Mouse (Mus musculus): ENCODE measurements at regions not wholly inside any gene's neighbourhood (a gene's known extent, or its start where the extent isn't known, plus 50 kb on each side); places are given as distances from the start of the nearest gene placed in this dataset.

DNA sequence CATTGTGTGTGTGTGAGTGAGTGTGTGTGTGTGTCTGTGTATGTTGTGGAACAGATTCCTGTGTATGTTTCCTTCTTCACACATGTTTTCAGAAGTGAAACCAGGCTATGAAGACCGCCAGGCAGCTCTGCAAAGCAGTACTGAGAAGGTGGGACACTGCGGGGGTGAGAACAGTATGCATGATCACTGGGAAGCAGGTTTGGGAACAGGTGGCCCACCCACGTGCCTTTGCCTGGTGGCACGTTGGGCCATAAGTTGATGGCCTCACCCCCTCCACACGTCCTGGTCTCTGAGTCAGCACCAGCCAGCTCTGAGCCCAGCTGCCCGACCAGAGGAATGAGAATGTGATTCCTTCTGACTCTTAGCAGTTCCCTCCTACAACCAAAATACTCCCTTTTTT, 89.2 kb upstream of the Rasgrp1 start:
- no peak overlapping the region for H3K4me2 ChIP-seq
- no peak overlapping the region for H3K9ac ChIP-seq
- H3K4me3 ChIP-seq (replicated peaks), result no peak overlapping the region
- no peaks in the 10 kb centered on the region for H3K36me3 ChIP-seq (replicated peaks)
- no peak for ATAC-seq (ENCODE audit: insufficient read depth)
- H3K9me3 ChIP-seq (replicated peaks), result no peaks in the 10 kb centered on the region
- no peaks in the 10 kb centered on the region for H3K27me3 ChIP-seq
- no peaks in the 10 kb centered on the region for H3K4me1 ChIP-seq (replicated peaks)
- H3K27ac ChIP-seq (replicated peaks), result no peak overlapping the region
- WGBS (ENCODE audit: insufficient replicate concordance), result 39% methylated on average over 6 of the region's 6 CpGs

DNA sequence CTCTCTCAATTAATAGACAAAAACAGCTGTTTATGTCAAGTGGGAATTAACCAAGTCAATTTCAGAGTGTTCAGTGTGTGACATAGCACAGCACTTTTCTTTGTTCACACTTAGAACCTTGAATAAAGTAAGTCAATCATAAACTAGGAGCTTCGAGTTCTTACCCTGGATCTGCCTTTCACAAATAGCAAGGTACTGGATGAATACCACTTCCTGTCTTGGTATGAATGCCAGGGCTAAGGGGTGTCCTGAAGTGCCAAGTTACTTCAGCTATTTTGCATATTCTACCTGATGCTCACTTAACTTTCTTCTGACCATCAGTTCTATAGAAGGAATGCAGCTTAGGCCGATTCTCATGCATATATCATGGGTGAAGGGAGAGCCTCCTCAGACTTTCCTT, 90.1 kb upstream of the Rasgrp1 start:
- H3K4me3 ChIP-seq (replicated peaks), result no peak overlapping the region
- 36% methylated on average over 2 of the region's 2 CpGs for WGBS (ENCODE audit: insufficient replicate concordance)
- H3K9me3 ChIP-seq (replicated peaks), result no peaks in the 10 kb centered on the region
- no peak overlapping the region for H3K27ac ChIP-seq (replicated peaks)
- no peaks in the 10 kb centered on the region for H3K27me3 ChIP-seq
- ATAC-seq (ENCODE audit: insufficient read depth), result no peak
- no peaks in the 10 kb centered on the region for H3K4me1 ChIP-seq (replicated peaks)
- no peak overlapping the region for H3K4me2 ChIP-seq
- H3K36me3 ChIP-seq (replicated peaks), result no peaks in the 10 kb centered on the region
- no peak overlapping the region for H3K9ac ChIP-seq

DNA sequence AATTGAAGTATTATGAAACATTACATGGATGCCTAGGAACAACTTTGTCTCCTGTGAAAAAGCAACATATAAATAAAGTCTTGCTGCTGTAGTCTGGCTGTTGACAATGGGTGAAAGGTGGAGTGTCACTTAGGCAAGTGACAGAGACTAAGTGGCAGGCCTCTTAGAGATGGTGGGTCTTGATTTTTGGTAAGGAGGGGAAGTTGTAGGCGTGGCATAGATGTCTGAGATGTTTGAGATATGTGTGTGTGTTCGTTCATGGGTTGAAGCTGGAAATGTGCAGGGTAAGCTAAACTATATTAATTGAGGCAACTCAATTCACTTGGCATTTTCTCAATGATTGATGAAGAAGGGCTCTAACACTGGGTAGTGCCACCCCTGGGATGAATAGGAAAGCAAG, 90.7 kb upstream of the Rasgrp1 start:
- no peaks in the 10 kb centered on the region for H3K9me3 ChIP-seq (replicated peaks)
- no peaks in the 10 kb centered on the region for H3K4me1 ChIP-seq (replicated peaks)
- H3K4me2 ChIP-seq, result no peak overlapping the region
- no peak overlapping the region for H3K4me3 ChIP-seq (replicated peaks)
- no peak for ATAC-seq (ENCODE audit: insufficient read depth)
- WGBS (ENCODE audit: insufficient replicate concordance), result 19% methylated on average over 2 of the region's 2 CpGs
- H3K9ac ChIP-seq, result no peak overlapping the region
- no peak overlapping the region for H3K27ac ChIP-seq (replicated peaks)
- H3K36me3 ChIP-seq (replicated peaks), result no peaks in the 10 kb centered on the region
- no peaks in the 10 kb centered on the region for H3K27me3 ChIP-seq

DNA sequence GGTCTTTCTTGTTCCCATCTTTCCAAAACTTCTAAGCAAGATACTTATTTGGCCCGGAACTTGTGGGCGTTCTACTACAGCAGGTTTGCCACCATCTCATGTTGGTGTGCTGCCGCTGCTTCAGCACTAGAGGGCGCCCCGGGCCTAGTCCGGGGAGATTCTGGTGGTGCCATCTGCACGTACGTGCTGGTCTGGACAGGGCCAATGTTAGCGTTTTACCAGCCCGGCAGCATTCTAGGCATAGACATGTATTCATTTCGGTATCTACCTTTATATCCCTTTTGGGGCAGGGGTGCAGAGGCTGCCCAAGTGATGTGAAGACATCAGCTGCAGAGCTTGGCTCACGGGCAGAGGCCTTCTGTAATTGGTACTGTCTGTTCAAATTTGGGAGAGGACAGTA, 95.3 kb upstream of the Rasgrp1 start:
- no peak for ATAC-seq (ENCODE audit: insufficient read depth)
- H3K4me2 ChIP-seq, result no peak overlapping the region
- no peaks in the 10 kb centered on the region for H3K9me3 ChIP-seq (replicated peaks)
- WGBS (ENCODE audit: insufficient replicate concordance), result 67% methylated on average over 12 of the region's 12 CpGs
- no peaks in the 10 kb centered on the region for H3K36me3 ChIP-seq (replicated peaks)
- no peak overlapping the region for H3K9ac ChIP-seq
- no peaks in the 10 kb centered on the region for H3K4me1 ChIP-seq (replicated peaks)
- H3K4me3 ChIP-seq (replicated peaks), result no peak overlapping the region
- no peak overlapping the region for H3K27ac ChIP-seq (replicated peaks)
- no peaks in the 10 kb centered on the region for H3K27me3 ChIP-seq

DNA sequence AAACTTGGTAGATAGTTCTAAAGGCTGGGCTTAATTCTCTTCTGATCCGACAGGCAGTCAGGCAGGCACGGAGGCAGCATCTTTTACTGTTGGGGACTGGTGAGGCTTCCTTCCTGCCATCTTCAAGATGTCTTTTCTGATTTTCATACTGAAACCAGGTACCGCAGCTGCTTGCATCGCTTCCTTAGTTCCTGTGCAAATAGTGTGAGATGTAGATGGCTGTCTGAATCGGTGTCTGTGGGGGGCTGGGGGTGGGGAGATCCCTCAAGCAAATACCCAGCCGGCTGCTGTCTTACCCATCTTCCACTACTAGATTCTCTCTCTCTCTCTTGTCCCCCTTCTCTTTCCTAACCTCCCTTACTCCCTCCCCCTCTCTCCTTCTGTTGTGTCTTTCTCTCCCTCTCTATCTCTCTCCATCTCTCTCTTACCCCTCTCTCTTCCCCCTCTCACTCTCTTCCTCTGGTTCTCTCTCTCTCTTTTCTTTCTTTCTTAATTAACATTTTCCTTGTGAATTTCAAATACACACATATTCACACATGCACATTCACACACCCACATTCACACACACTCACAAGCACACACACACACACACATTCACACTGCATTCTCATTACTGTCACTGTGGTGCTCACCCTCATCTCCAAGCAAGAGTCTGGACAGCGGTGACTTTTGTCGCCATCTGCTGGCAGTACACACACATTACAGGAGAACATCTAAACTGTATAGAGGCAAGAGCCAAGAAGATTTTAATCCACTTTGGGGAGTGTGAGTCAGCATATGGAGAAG, 96.0 kb upstream of the Rasgrp1 start:
- no peaks in the 10 kb centered on the region for H3K36me3 ChIP-seq (replicated peaks)
- H3K9ac ChIP-seq, result no peak overlapping the region
- ATAC-seq (ENCODE audit: insufficient read depth), result no peak
- no peak overlapping the region for H3K4me3 ChIP-seq (replicated peaks)
- H3K27ac ChIP-seq (replicated peaks), result no peak overlapping the region
- H3K4me1 ChIP-seq (replicated peaks), result no peaks in the 10 kb centered on the region
- WGBS (ENCODE audit: insufficient replicate concordance), result 48% methylated on average over 8 of the region's 8 CpGs
- H3K4me2 ChIP-seq, result no peak overlapping the region
- H3K9me3 ChIP-seq (replicated peaks), result no peaks in the 10 kb centered on the region
- no peaks in the 10 kb centered on the region for H3K27me3 ChIP-seq

DNA sequence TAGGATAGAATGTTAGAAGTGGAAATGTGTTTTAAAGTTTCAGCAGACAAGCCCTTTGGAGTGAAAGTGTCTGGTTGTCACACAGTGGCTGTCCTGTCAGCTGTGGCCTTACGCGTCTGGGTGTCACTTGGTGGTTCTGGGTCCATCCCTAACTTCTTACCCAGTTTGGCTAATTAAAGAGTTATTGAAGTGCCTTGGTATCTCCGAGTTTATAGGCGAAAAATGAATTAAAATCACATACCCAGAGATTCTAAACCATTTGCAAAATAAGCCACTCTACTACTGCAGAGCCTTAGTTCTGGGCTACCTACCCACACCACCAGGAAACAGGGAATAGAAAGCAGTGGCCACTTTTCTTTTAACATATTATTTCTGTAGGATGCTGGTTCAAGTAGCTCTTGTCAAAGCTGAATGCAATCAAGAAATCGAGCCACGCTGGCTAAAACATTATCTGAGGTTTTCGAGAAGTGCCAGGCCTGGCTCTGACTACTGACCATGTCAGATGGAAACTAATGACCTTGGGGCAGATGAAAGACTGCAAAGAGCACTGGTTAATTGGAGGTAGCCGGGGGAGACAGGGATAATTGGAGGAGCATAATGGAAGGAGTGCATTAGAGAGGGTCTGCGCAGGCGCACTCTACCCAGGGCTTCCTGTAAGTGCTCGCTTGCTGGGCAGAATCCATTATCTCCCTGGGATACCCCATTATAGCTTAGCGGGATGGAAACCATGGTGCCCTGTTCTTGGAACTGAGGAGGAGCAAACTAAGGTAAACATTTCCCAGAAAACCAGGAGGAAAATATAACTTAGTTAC, 96.8 kb upstream of the Rasgrp1 start:
- ATAC-seq (ENCODE audit: insufficient read depth), result no peak
- Histone ChIP-seq H3K4me1 (replicated peaks) (no peaks in the 10 kb centered on the region), H3K27ac (replicated peaks) (no peak overlapping the region), H3K9me3 (replicated peaks) (no peaks in the 10 kb centered on the region), H3K4me2 (no peak overlapping the region), H3K4me3 (replicated peaks) (no peak overlapping the region), H3K9ac (no peak overlapping the region), H3K27me3 (no peaks in the 10 kb centered on the region), H3K36me3 (replicated peaks) (no peaks in the 10 kb centered on the region)
- 60% methylated on average over 12 of the region's 12 CpGs for WGBS (ENCODE audit: insufficient replicate concordance)

DNA sequence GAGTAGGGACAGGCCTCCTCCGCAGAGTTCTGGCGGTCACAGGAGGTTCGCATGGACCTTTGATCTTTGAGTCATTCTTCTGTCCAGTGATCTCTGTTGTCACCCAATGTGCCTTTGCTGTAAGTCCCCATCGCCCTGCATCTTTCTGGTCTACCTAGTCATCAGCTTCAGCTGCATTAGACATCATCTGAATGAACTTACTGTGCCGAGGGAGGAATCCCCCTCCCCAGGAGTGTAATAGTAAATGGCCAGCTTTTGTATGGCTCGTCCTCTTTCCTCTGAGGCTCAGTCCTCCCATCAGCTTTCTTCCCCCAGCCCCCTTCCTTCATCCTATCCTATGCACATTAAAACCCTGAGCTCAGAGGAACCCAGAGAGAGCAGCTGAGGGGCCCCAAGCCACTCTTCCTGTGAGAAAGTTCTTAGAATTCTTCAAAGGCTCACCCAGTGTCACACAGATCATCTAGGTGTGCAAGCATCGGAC, 98.0 kb upstream of the Rasgrp1 start:
- no peaks in the 10 kb centered on the region for H3K9me3 ChIP-seq (replicated peaks)
- no peak overlapping the region for H3K27ac ChIP-seq (replicated peaks)
- no peaks in the 10 kb centered on the region for H3K36me3 ChIP-seq (replicated peaks)
- no peak for ATAC-seq (ENCODE audit: insufficient read depth)
- H3K9ac ChIP-seq, result no peak overlapping the region
- no peak overlapping the region for H3K4me2 ChIP-seq
- H3K4me3 ChIP-seq (replicated peaks), result no peak overlapping the region
- H3K4me1 ChIP-seq (replicated peaks), result no peaks in the 10 kb centered on the region
- H3K27me3 ChIP-seq, result no peaks in the 10 kb centered on the region
- 51% methylated on average over 7 of the region's 7 CpGs for WGBS (ENCODE audit: insufficient replicate concordance)

DNA sequence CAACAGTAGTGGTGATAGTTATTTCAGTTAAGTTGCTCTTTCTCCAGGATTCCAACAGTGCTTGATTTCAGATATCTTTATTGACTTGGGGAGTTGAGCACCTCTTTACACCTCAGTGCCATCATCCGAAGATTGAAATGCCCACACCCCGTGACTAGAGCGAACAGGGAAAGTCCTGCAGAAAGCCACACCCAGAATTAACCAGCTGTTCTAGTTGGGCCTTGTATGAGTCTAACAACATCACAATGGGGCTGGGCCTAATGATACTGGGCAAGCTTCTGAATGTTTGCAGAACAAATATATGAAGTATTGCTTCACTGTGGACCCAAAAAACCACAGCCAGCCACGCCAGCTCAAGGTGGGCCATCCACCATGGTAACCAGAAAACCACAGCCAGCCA, 100.1 kb upstream of the Rasgrp1 start:
- Histone ChIP-seq H3K36me3 (replicated peaks) (no peaks in the 10 kb centered on the region), H3K4me2 (no peak overlapping the region), H3K4me1 (replicated peaks) (no peaks in the 10 kb centered on the region), H3K4me3 (replicated peaks) (no peak overlapping the region), H3K27ac (replicated peaks) (no peak overlapping the region), H3K9me3 (replicated peaks) (no peaks in the 10 kb centered on the region), H3K27me3 (no peaks in the 10 kb centered on the region), H3K9ac (no peak overlapping the region)
- no peak for ATAC-seq (ENCODE audit: insufficient read depth)
- 52% methylated on average over 4 of the region's 4 CpGs for WGBS (ENCODE audit: insufficient replicate concordance)

DNA sequence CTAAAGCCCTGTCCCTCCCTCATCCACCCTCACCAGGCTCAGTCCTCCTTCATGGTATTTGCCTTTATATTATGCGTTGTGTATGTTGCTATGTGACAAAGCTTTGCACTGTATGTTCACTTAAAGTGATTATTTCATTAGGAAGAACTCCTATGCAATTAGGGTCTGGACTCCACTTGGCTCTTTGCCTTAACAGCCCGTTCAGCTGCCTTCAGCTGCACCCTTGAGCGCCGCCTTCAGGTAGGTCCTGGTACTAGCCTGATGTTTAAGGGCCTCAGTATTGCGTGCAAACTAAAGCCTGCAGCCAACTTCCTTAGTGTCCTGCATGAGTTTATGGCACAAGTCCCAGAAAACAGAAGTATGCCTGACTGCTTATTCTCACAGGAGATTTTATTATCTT, 101.9 kb upstream of the Rasgrp1 start:
- Histone ChIP-seq H3K9me3 (replicated peaks) (no peaks in the 10 kb centered on the region), H3K27ac (replicated peaks) (no peak overlapping the region), H3K36me3 (replicated peaks) (no peaks in the 10 kb centered on the region), H3K4me3 (replicated peaks) (no peak overlapping the region), H3K4me2 (no peak overlapping the region), H3K27me3 (no peaks in the 10 kb centered on the region), H3K9ac (no peak overlapping the region), H3K4me1 (replicated peaks) (no peaks in the 10 kb centered on the region)
- ATAC-seq (ENCODE audit: insufficient read depth), result no peak
- WGBS (ENCODE audit: insufficient replicate concordance), result 28% methylated on average over 5 of the region's 5 CpGs

DNA sequence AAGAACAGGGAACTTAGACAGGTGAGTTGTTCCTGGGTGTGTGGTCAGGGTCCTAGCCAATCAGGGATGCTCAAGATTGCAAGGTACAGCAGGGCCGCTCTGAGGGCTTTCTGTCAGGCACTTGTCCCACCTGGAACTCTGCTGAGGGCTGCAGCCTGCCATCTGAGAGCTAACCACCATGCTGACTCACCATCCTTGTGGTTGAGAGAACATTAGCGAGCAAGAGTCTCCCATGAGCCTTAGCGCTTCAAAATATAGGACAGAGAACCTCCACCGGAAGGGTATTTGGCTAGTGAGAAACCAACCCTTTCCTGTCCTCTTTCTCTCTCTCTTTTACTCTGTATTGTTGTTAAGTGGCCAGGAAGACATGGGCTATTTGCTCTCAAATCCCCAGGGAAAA, 104.1 kb upstream of the Rasgrp1 start:
- no peaks in the 10 kb centered on the region for H3K36me3 ChIP-seq (replicated peaks)
- no peak overlapping the region for H3K9ac ChIP-seq
- no peak overlapping the region for H3K4me3 ChIP-seq (replicated peaks)
- ATAC-seq (ENCODE audit: insufficient read depth), result no peak
- WGBS (ENCODE audit: insufficient replicate concordance), result 40% methylated on average over 4 of the region's 4 CpGs
- H3K4me1 ChIP-seq (replicated peaks), result no peaks in the 10 kb centered on the region
- H3K4me2 ChIP-seq, result no peak overlapping the region
- H3K27me3 ChIP-seq, result no peaks in the 10 kb centered on the region
- H3K9me3 ChIP-seq (replicated peaks), result no peaks in the 10 kb centered on the region
- no peak overlapping the region for H3K27ac ChIP-seq (replicated peaks)

DNA sequence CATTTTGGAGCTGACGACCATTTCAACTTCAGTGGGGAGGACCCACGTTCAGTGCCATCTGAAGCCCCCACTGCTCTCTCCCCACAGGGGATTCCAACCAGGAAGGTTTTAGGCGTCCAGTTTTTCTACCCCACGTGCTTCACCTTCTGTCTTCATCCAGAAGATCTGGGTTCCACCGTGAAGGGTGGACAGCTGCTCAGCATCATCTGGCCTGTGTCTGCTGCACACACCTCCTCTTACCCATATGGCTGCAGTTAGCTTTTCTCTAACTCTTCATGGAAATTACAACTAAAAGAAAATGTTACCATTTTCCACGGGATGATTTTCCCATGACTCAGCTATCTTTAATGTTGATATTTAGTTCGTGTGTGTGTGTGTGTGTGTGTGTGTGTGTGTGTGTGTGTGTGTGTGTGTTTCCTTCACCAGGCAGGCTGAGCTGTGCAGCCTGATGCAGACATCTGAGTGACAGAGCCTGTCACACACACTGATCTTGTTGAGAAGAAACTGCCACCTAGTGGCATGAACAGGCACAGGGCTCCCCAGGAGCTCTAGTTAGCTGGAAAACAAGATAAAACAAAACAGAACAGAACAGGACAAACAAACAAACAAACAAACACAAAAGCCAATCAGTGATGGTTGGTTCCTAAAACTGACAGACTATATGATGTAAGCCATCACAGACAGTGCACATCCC, 107.5 kb upstream of the Rasgrp1 start:
- H3K4me2 ChIP-seq, result no peak overlapping the region
- no peak overlapping the region for H3K9ac ChIP-seq
- no peak overlapping the region for H3K27ac ChIP-seq (replicated peaks)
- no peaks in the 10 kb centered on the region for H3K27me3 ChIP-seq
- no peaks in the 10 kb centered on the region for H3K9me3 ChIP-seq (replicated peaks)
- no peaks in the 10 kb centered on the region for H3K36me3 ChIP-seq (replicated peaks)
- 51% methylated on average over 7 of the region's 7 CpGs for WGBS (ENCODE audit: insufficient replicate concordance)
- H3K4me1 ChIP-seq (replicated peaks), result no peaks in the 10 kb centered on the region
- no peak overlapping the region for H3K4me3 ChIP-seq (replicated peaks)
- ATAC-seq (ENCODE audit: insufficient read depth), result no peak

Measured in liver, embryonic 15.5 days (tissue).